Mouse (Mus musculus) ES-Bruce4 (cell line): ENCODE data around the gene Btk. TPM values are rescaled to one million over a fixed set of nuclear protein-coding genes. Genes with fewer than 3 reads are reported as not detected.
A peak's percentile ranks its signal among the peaks of the same experiment; 100 is the strongest.

Experiments
- H3K27ac ChIP-seq: 2 replicates; pipeline ENCODE4 v1.5.1; 2012; ENCODE audit warnings: low read length, inconsistent platforms; ENCODE audit not compliant: insufficient read depth
- H3K27me3 ChIP-seq: 2 replicates; pipeline ENCODE4 v1.6.1; 2012; ENCODE audit warnings: mild to moderate bottlenecking, low read length, inconsistent platforms; ENCODE audit not compliant: control insufficient read depth, poor library complexity, insufficient read depth, severe bottlenecking
- H3K36me3 ChIP-seq: 2 replicates; pipeline ENCODE4 v1.6.1; 2012; ENCODE audit warnings: inconsistent platforms, mild to moderate bottlenecking, low read length, moderate library complexity; ENCODE audit not compliant: control insufficient read depth, poor library complexity, insufficient read depth, severe bottlenecking
- H3K4me1 ChIP-seq: one replicate; pipeline ENCODE4 v1.8.1; 2011; ENCODE audit warnings: low read length; ENCODE audit not compliant: control insufficient read depth, insufficient read depth
- H3K4me3 ChIP-seq: 2 replicates; pipeline ENCODE4 v1.5.1; 2011; ENCODE audit warnings: low read depth, mild to moderate bottlenecking, low read length
- H3K9ac ChIP-seq: 2 replicates; pipeline ENCODE4 v1.6.1; 2012; ENCODE audit warnings: low read depth, mild to moderate bottlenecking, inconsistent platforms; ENCODE audit not compliant: poor library complexity, severe bottlenecking
- H3K9me3 ChIP-seq: replicated peaks from 2 replicates; pipeline ENCODE4 v1.6.1; 2012; ENCODE audit warnings: mild to moderate bottlenecking, low read length, inconsistent platforms; ENCODE audit not compliant: control insufficient read depth, poor library complexity, insufficient read depth, severe bottlenecking
- CTCF ChIP-seq: IDR thresholded peaks from one replicate; pipeline ENCODE4 v1.8.1; 2011; ENCODE audit warnings: low read depth, low read length
- EP300 ChIP-seq: IDR thresholded peaks from 2 replicates; pipeline ENCODE4 v1.6.1; 2011; ENCODE audit warnings: low read depth, low read length; ENCODE audit not compliant: insufficient read depth
- POLR2A ChIP-seq: IDR thresholded peaks from one replicate; pipeline ENCODE4 v1.8.1; 2011; ENCODE audit warnings: low read length; ENCODE audit not compliant: insufficient read depth
- polyA plus RNA-seq: library from polyadenylated mRNA; stranded (reverse); fragments of >200 nt; gene quantifications from 2 replicates; pipeline ENCODE4 v1.2.4, GENCODE M21; 2011; ENCODE audit warnings: low read depth; ENCODE audit not compliant: missing spikeins, insufficient read depth, insufficient read length

Gene Btk
- polyA plus RNA-seq, 1 experiment, result not detected

DNA sequence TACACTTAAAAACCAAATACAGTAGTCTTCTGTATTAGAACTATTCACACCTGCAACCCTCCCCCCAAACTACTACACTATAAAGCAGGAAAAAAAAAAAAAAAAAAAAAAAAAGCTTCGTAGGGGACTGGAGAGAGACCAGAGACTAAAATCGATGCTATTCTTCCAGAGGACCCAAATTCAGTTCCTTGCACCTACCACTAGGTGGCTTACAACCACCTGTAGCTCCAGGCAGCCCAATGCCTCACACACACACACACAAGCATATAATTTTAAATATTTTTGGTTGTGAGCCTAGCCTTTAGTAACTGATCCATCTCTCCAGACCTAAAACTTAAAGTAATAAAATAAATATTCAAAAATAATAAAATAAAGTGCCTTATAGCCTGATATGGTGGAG lies 73.9 kb downstream of the Btk start:
- TF ChIP-seq EP300 (no peak), CTCF (peak; percentile 31), POLR2A (no peak)
- no peak overlapping the region for H3K4me3 ChIP-seq

DNA sequence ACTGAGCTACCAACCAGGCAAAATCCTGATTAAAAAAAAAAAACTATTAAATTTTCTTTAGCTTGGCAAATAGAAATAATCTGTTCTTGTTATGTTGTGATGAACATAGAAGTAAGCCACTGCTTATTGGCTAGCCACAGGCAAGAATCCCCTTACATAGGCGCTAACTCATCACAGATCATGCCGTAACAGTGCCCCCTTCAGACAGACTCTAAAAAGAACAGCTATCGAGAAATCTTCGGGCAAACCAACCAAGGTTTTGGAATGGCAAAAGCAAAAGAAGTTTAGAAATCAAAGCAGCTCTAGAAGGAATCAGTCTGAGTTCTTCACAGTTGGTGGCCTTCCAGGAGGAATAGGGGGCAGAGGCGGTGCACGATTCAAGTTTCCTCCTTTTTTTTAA lies 75.4 kb downstream of the Btk start:
- no peaks in the 10 kb centered on the region for H3K36me3 ChIP-seq
- H3K9ac ChIP-seq, result no peak overlapping the region
- H3K9me3 ChIP-seq, result no peaks in the 10 kb centered on the region
- H3K4me1 ChIP-seq, result no peaks in the 10 kb centered on the region
- TF ChIP-seq EP300, result no peak
- no peak for TF ChIP-seq POLR2A
- no peak for TF ChIP-seq CTCF
- no peak overlapping the region for H3K27ac ChIP-seq
- no peaks in the 10 kb centered on the region; the same call in 1 of the 2 replicates for H3K27me3 ChIP-seq
- no peak overlapping the region for H3K4me3 ChIP-seq

More for the DNA sequence above, 73.9 kb downstream of the Btk start:
- Histone ChIP-seq H3K4me1 (no peaks in the 10 kb centered on the region), H3K36me3 (no peaks in the 10 kb centered on the region), H3K9me3 (no peaks in the 10 kb centered on the region), H3K27ac (no peak overlapping the region), H3K27me3 (no peaks in the 10 kb centered on the region; the same call in 1 of the 2 replicates), H3K9ac (no peak overlapping the region)

DNA sequence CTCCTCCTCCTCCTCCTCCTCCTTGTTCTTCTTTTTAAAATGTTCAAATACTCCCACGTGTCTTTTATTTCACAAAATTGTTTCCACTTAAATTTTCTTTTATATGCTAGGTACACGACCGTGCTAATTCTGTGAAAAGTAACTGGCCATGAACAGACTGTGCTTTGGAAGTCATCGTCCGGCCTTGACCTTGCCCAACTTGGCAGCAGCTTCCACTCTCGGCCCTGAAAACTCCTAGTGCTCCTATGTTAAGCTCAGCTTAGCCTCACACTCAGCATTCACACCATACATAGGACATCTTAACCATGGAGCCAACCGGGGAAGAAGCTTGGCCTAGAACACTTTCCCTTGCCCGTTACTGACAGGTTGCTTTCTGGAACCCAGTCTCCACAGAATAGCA lies 82.7 kb downstream of the Btk start:
- no peak overlapping the region for H3K9ac ChIP-seq
- no peaks in the 10 kb centered on the region for H3K36me3 ChIP-seq
- H3K27ac ChIP-seq, result no peak overlapping the region
- H3K9me3 ChIP-seq, result no peaks in the 10 kb centered on the region
- no peaks in the 10 kb centered on the region for H3K4me1 ChIP-seq
- no peak for TF ChIP-seq EP300
- no peak for TF ChIP-seq CTCF
- no peaks in the 10 kb centered on the region; the same call in 1 of the 2 replicates for H3K27me3 ChIP-seq
- no peak overlapping the region for H3K4me3 ChIP-seq

Other genes starting within 250 kb of the Btk start
- gene Drp2, start 179.0 kb downstream of the Btk start, polyA plus RNA-seq, result 0.33 and 0.39 TPM in 2 replicates
- gene Taf7l, start 107.1 kb downstream of the Btk start, polyA plus RNA-seq, result 1.8 and 2.9 TPM in 2 replicates
- 45.3 and 54.9 TPM in 2 replicates for gene Timm8a1, start 41.7 kb downstream of the Btk start, polyA plus RNA-seq
- 1,186 and 1,244 TPM in 2 replicates for gene Rpl36a, start 2.1 kb upstream of the Btk start, polyA plus RNA-seq
- gene Gla, start 17.6 kb upstream of the Btk start, polyA plus RNA-seq, result 8.1 and 8.8 TPM in 2 replicates
- 114 and 125 TPM in 2 replicates for gene Hnrnph2, start 17.6 kb upstream of the Btk start, polyA plus RNA-seq
- 9.8 and 11.1 TPM in 2 replicates for gene Armcx4, start 102.9 kb upstream of the Btk start, polyA plus RNA-seq
- gene Armcx1, start 134.4 kb upstream of the Btk start, polyA plus RNA-seq, result 29.5 and 37.7 TPM in 2 replicates
- gene Armcx6, start 167.8 kb upstream of the Btk start, polyA plus RNA-seq, result 2.8 and 4.4 TPM in 2 replicates
- gene Armcx3, start 173.0 kb upstream of the Btk start, polyA plus RNA-seq, result 14.6 and 19.1 TPM in 2 replicates
- 32.3 and 34.0 TPM in 2 replicates for gene Armcx2, start 225.7 kb upstream of the Btk start, polyA plus RNA-seq